Mouse (Mus musculus) R1 (cell line): ENCODE results near the gene Mfsd14a.
A peak's percentile ranks its signal among the peaks of the same experiment; 100 is the strongest.

Experiments used
- DNase-seq: peaks from one replicate; pipeline ENCODE4 v3.0.0-alpha.2; 2018; ENCODE audit warnings: low read depth, low spot score

Mfsd14a gene

GRCm38 (mm10) chr3:116652033-116652446, 10.4 kb downstream of the Mfsd14a start:
- peak; percentile 74 for DNase-seq

GRCm38 (mm10) chr3:116650698-116651097, 11.8 kb downstream of the Mfsd14a start:
- no peak for DNase-seq

GRCm38 (mm10) chr3:116648805-116649204, 13.7 kb downstream of the Mfsd14a start:
- DNase-seq = no peak

GRCm38 (mm10) chr3:116646387-116646786, 16.1 kb downstream of the Mfsd14a start:
- DNase-seq = no peak

GRCm38 (mm10) chr3:116642373-116642772, 20.1 kb downstream of the Mfsd14a start:
- DNase-seq = no peak

GRCm38 (mm10) chr3:116641811-116642371, 20.6 kb downstream of the Mfsd14a start:
- no peak for DNase-seq

- DNase-seq = peak; percentile 77
Observed at GRCm38 (mm10) chr3:116640024-116640423, 22.5 kb downstream of the Mfsd14a start.

GRCm38 (mm10) chr3:116638572-116638971, 23.9 kb downstream of the Mfsd14a start:
- DNase-seq = no peak

- no peak for DNase-seq
Observed at GRCm38 (mm10) chr3:116637693-116638476, 24.6 kb downstream of the Mfsd14a start.

GRCm38 (mm10) chr3:116635799-116636198, 26.7 kb downstream of the Mfsd14a start:
- no peak for DNase-seq

- no peak for DNase-seq
Observed at GRCm38 (mm10) chr3:116634853-116635252, 27.6 kb downstream of the Mfsd14a start.

GRCm38 (mm10) chr3:116634091-116634490, 28.4 kb downstream of the Mfsd14a start:
- DNase-seq = no peak

GRCm38 (mm10) chr3:116632971-116633370, 29.5 kb downstream of the Mfsd14a start:
- DNase-seq = no peak

GRCm38 (mm10) chr3:116631459-116631858, 31.0 kb downstream of the Mfsd14a start:
- DNase-seq = no peak

- DNase-seq = peak; percentile 99
Observed at GRCm38 (mm10) chr3:116622641-116623040, 39.8 kb downstream of the Mfsd14a start.

- peak; percentile 65 for DNase-seq
Observed at GRCm38 (mm10) chr3:116620636-116621370, 41.7 kb downstream of the Mfsd14a start.

GRCm38 (mm10) chr3:116618855-116619254, 43.6 kb downstream of the Mfsd14a start:
- no peak for DNase-seq

- no peak for DNase-seq
Observed at GRCm38 (mm10) chr3:116615318-116616068, 47.0 kb downstream of the Mfsd14a start.

GRCm38 (mm10) chr3:116614295-116614892, 48.1 kb downstream of the Mfsd14a start, which contains the start of gene Trmt13:
Gene Trmt13, minus strand, starts transcription at chr3:116614587.
- DNase-seq = peak; percentile 26

GRCm38 (mm10) chr3:116604570-116604969, 57.9 kb downstream of the Mfsd14a start:
- DNase-seq = no peak

- DNase-seq = peak; percentile 35
Observed at GRCm38 (mm10) chr3:116601781-116602180, 60.7 kb downstream of the Mfsd14a start.
